Mouse (Mus musculus) 416B (cell line): ENCODE results near the gene Trak1.
"Not testable (repeated sequence)": the region's sequence is repeated elsewhere in the genome, so short reads cannot be mapped to it uniquely, and the experiment has no call there.

Source experiments
- DNase-seq: peaks from one replicate; pipeline ENCODE4 v3.0.0; 2011; ENCODE audit warnings: low read depth

Trak1 gene

GRCm38 (mm10) chr9:121319323-121319966, 22.1 kb downstream of the Trak1 start:
- no peak for DNase-seq

DNA sequence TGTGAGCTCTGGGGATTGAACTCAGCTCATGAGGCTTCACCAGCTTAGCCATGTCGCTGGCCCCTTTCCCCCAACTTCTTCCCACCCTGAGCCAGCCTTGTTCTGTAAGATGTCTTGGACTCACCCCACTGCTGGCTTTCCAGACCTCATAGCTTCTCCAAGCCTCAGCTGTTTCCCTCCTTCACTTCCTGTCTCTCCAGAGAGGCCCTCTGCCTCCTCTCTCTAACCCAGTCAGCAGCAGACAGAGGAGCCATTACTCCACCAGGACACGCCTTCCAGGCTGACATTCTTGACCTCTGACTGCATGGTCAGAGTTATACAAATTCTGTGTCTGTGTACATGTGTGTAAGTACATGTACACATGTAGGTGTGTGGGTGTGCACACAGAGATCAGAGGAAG, 23.1 kb downstream of the Trak1 start:
- DNase-seq, result peak; percentile 77

- no peak for DNase-seq
Measured at GRCm38 (mm10) chr9:121321118-121321517, 23.8 kb downstream of the Trak1 start.

DNA sequence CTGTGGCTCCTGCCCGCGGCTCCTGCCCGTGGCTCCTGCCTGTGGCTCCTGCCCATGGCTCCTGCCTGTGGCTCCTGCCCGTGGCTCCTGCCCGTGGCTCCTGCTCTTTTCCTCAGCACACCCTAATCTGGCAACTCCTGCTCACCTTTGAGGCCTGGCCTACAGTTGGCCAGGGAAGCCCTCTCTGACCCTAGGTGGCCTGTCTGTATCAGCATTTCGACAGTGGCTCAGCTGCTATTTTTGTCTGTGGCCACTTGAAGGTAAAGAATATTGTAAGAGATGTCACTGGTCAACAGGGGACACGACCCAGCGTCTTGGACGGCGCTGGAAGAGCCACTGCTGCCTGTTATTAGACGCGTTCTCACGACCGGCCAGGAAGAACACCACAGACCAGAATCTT, 24.7 kb downstream of the Trak1 start:
- DNase-seq, result no peak

DNA sequence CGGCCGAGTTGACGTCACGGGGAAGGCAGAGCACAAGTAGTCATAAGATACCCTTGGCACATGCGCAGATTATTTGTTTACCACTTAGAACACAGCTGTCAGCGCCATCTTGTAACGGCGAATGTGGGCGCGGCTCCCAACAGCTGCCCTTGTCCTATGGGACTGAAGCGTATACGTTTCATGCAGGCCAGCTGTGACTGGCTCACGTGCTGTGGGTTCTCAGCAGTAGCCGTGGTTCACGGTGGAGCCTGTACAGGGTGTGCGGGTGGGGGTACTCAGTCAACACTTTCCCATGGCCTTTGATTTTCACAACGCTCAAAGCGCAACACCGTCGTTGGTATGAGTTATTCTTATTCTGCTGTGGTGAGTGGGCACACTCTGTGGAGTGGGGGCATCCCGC, 31.0 kb downstream of the Trak1 start:
- not testable (repeated sequence) for DNase-seq

DNA sequence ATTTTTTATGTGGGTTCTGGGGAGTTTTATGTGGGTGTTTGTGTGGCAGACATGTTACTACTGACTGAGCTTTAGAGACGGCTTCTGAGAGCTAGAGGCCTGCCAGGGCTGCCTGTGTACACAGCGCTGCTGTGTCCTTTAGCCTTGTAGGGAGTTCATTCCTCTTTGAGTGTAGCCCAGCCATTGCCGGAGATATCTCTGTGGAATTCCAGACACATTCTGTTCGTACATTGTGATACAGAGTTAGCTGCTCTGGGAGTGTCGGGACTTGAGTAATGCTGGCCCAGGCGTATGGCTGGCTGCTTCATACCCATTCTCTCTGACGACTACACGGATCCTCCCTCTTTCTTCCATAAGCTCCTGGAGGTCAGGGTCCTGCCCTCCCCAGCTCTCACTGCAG, 31.9 kb downstream of the Trak1 start:
- DNase-seq, result no peak

DNA sequence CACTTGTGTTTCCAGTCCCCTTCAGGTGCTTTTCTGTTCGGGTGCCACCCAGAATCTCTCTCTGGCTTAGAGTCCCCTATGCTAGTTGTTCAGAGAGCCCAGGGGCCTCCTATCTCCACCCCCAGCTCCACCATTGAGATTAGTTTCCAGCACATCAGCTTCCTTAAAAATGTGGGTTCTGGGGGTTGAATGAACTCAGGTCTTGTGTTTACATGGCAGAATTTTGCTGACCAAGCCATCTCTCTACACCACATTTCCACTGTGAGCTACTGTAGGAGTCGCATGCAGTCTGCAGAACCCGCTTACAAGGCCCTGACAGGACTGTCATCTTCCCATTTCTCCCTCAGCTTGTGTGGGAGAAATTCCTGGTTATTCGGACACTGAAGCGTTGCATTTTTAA, 32.8 kb downstream of the Trak1 start:
- peak; percentile 21 for DNase-seq

GRCm38 (mm10) chr9:121331438-121331837, 34.1 kb downstream of the Trak1 start:
- DNase-seq, result peak; percentile 52

- DNase-seq, result peak; percentile 53
Measured at GRCm38 (mm10) chr9:121331878-121332630, 34.8 kb downstream of the Trak1 start.

DNA sequence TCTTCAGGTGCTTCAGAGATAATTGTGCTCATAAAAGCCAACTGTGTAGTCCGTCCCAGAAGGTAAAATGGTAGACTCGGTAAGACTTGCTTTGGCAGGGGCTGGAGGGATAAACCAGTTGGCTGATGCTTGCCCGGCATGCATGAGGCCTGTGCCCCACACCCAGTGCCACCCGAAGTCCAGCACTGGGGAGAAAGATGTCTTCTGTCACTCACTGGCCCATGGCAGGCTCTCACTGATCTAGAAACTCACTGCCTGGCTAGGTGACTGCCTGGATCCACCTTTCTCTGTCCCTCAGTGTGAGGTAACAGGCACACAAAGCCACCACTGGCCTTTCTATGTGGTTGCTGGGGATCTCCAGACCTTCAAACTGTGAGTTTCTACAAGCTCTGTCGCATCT, 36.3 kb downstream of the Trak1 start:
- DNase-seq, result no peak

DNA sequence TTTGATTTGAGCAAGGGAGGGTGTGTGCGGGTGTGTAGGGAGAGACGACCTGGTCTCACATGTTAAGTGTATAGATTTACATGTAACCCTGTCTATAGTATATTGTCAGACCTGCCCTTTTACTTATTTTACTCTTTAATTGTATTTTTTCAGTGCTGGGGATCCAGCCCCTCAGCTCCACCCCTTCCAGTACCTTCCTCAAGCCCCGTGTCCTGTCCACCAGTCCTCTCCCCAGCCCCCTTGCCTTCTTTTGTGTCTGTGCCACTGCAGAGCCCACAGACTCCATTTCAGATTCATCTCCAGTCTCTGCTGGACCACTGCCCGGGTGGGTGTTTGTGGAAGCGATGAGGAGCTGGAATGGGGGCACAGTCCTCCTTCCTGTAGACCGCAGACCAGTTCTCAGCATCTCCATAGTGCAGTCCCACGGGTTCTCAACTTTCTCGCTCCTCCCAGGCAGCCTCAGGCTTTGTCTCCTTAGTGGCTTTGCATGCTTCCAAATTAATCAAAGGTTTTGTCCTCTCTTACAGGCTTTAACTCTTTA, 37.1 kb downstream of the Trak1 start:
- DNase-seq, result no peak

- DNase-seq, result no peak
Measured at GRCm38 (mm10) chr9:121335568-121335967, 38.3 kb downstream of the Trak1 start.

GRCm38 (mm10) chr9:121336324-121336946, 39.1 kb downstream of the Trak1 start:
- DNase-seq, result no peak

DNA sequence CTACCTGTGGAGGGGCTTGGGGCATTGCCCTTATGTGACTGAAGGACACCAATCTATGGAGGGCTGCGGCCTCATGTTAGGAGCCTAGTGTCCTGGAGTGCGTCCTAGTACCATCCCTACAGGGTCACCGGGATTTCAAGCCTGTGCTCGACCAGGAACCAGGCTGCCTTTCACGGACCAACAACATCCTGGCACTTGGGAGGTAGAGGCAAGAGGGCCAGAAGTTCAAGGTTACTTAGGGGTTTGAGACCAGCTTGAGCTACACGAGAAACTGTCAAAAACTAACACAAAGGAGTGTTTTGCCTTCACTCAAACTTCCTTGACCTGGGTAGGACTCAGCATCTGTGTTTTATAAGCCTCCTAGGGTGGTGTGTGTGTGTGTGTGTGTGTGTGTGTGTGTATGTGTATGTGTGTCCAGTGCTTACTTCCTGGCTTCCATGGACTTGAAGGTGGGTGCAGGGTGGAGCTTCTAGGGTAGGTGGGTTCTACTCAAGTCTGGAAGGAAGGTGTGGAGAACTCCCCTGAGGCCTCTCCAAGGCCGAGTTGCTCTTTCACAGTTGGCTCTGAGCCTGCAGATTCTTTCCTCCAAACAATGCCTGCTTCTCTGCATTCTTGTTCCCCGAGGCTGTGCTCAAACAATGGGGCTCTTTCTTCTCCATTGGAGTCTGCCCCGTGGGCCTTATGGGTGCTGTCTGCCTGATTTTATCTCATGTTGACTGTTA, 40.1 kb downstream of the Trak1 start:
- no peak for DNase-seq

GRCm38 (mm10) chr9:121337938-121338289, 40.6 kb downstream of the Trak1 start:
- no peak for DNase-seq

GRCm38 (mm10) chr9:121341832-121342231, 44.5 kb downstream of the Trak1 start:
- DNase-seq, result no peak

GRCm38 (mm10) chr9:121342510-121343110, 45.3 kb downstream of the Trak1 start:
- DNase-seq, result no peak

- DNase-seq, result no peak
Measured at GRCm38 (mm10) chr9:121343122-121343876, 46.0 kb downstream of the Trak1 start.

DNA sequence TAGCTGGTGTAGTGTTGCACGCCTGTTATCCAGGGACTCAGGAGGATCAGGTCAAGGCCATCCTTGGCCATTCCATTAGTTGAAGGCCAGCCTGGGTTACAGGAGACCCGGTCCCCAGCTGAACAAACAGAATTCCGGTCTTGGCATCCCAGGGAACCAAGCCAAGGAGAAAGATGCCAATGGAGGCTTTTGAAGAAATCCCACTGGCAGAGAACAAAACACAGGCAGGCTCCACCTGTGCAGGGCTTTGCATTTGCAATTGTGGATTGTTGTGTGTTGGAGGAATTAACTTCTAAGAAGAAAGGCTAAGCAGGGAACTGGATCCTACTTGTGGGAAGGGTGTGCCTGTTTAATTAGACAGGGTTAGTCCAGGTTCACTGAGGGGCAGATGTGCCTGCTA, 47.0 kb downstream of the Trak1 start:
- DNase-seq, result no peak

- DNase-seq, result no peak
Measured at GRCm38 (mm10) chr9:121345427-121346130, 48.3 kb downstream of the Trak1 start.

- DNase-seq, result no peak
Measured at GRCm38 (mm10) chr9:121346635-121347034, 49.3 kb downstream of the Trak1 start.
